8 mouse cellular contexts compared by ENCODE assay signal in the genomic region with DNA sequence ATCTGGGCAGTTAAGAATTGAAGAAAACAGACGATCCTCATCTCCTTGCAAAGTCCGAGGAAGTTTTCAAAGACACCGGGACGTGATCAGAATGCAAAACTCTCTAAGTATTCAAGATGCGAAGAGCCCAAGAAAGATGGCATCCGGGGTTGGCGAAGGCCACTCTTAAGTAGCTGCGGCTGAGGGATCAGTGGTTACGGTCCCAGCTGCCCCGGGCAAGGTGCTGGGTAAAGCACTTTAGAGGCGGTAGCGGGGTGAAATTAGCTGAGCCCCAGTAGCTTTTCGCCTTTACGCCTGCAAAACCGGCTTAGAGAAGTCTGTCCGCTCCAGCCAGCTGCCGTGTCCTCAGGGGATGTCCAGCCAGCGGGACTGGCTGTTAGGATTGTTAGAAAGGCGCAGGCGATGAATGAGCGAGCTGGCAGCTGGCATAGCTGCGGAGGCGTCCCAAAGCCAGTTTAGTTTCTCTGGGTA. TPM values are rescaled to one million over a fixed set of nuclear protein-coding genes. Genes with fewer than 3 reads are reported as not detected.
DNase-seq lines count a peak whose midpoint lies in the region; ATAC-seq lines count a peak whose summit lies in the region.
"Had no signal": no experiment of that assay in that cellular context is flagged by ENCODE, and none has a peak within 500 bp of the region (broad histone marks: within the 10 kb centered on the region; RNA-seq: fewer than 3 reads in every experiment).

No protein-coding gene starts in this region.

- no peaks in the 10 kb centered on the region for H3K9me3 ChIP-seq in intestine, embryonic 15.5 days
- H3K9me3 ChIP-seq in midbrain, embryonic 10.5 days (replicated peaks): no peaks in the 10 kb centered on the region; the same call in 1 of the 2 replicates
- no peaks in the 10 kb centered on the region for H3K9me3 ChIP-seq in stomach, embryonic 15.5 days

- peak; percentile 62 for ATAC-seq in common myeloid progenitor, adult 5-6 weeks (replicated peaks; ENCODE audit: low read depth, poor library complexity, severe bottlenecking)
- 0 out of 2 replicates have a peak, but pooled peaks have one; percentile 12 for ATAC-seq in intestine, embryonic 15.5 days
- ATAC-seq in stomach, embryonic 15.5 days (ENCODE audit: insufficient read depth, low FRiP score, low read depth): no peak

- peaks cover 11% of the 10 kb centered on the region for H3K4me1 ChIP-seq in intestine, embryonic 15.5 days (replicated peaks)
- H3K4me1 ChIP-seq in midbrain, embryonic 10.5 days: peaks cover 29% of the 10 kb centered on the region
- no peaks in the 10 kb centered on the region for H3K4me1 ChIP-seq in stomach, embryonic 15.5 days

- H3K27me3 ChIP-seq in intestine, embryonic 15.5 days (replicated peaks): peaks cover 11% of the 10 kb centered on the region; the same call in 1 of the 2 replicates
- no peaks in the 10 kb centered on the region for H3K27me3 ChIP-seq in midbrain, embryonic 10.5 days (ENCODE audit: low read depth, poor library complexity, severe bottlenecking)
- H3K27me3 ChIP-seq in stomach, embryonic 15.5 days (replicated peaks): peaks cover 7% of the 10 kb centered on the region; the same call in 1 of the 2 replicates

- WGBS in intestine, embryonic 15.5 days: 1% methylated on average over 23 of the region's 23 CpGs
- under 1% methylated on average over 23 of the region's 23 CpGs for WGBS in midbrain, embryonic 10.5 days
- 1% methylated on average over 23 of the region's 23 CpGs for WGBS in stomach, embryonic 15.5 days

- H3K4me3 ChIP-seq in intestine, embryonic 15.5 days (replicated peaks): peak overlapping the region; percentile 59
- peak overlapping the region; percentile 85 for H3K4me3 ChIP-seq in midbrain, embryonic 10.5 days
- H3K4me3 ChIP-seq in stomach, embryonic 15.5 days (replicated peaks): peak overlapping the region; percentile 61

- intact Hi-C loops in left cerebral cortex, postnatal 36 days (cut with DNase I): loop anchor here (1.0 to 2.0 kb wide), 2 partner anchors 39 to 40 kb away; a partner anchor contains a TSS

- H3K4me2 ChIP-seq in intestine, embryonic 15.5 days (replicated peaks): peak overlapping the region; percentile 84
- peak overlapping the region; percentile 99 for H3K4me2 ChIP-seq in stomach, embryonic 15.5 days

- DNase-seq in adrenal gland, adult 2 months: peak; percentile 44
- peak; percentile 32 for DNase-seq in gastrocnemius, postnatal 25 days
- DNase-seq in left cerebral cortex, postnatal 36 days (ENCODE audit: low spot score in 2 of 2): peak; percentile 70 to 74
- peak; percentile 74 for DNase-seq in midbrain, embryonic 10.5 days (ENCODE audit: low spot score)

- no peaks in the 10 kb centered on the region for H3K36me3 ChIP-seq in intestine, embryonic 15.5 days
- peaks cover 30% of the 10 kb centered on the region for H3K36me3 ChIP-seq in midbrain, embryonic 10.5 days
- H3K36me3 ChIP-seq in stomach, embryonic 15.5 days: no peaks in the 10 kb centered on the region

- H3K9ac ChIP-seq in intestine, embryonic 15.5 days: peak overlapping the region; percentile 54
- H3K9ac ChIP-seq in stomach, embryonic 15.5 days: peak overlapping the region; percentile 56; the same call in 1 of the 2 replicates

- no peak overlapping the region for H3K27ac ChIP-seq in intestine, embryonic 15.5 days
- peak overlapping the region; percentile 99 for H3K27ac ChIP-seq in midbrain, embryonic 10.5 days (replicated peaks)
- H3K27ac ChIP-seq in stomach, embryonic 15.5 days: no peak overlapping the region

RNA-seq across cellular contexts. Expression of a gene that starts 0.9 kb away (rescaled TPM):
- 10 to 100 TPM; 11.5 to 15.0 TPM for total RNA-seq in adrenal gland, adult 2 months (2021)
- polyA plus RNA-seq in adrenal gland, adult 2 months (2012; rRNA removed): 4.5 and 4.8 TPM in 2 replicates
- total RNA-seq in common myeloid progenitor, adult 5-6 weeks (2017): 0.37 TPM in 1 of 2 replicates, not detected in the other
- total RNA-seq in gastrocnemius, postnatal 25 days (2021): 10 to 100 TPM; 13.5 to 18.1 TPM
- 5.4 and 5.6 TPM in 2 replicates for polyA plus RNA-seq in intestine, embryonic 15.5 days (2015; fragmentation: Nextera tagmentation; extraction: Ambion mirVana)
- 10 to 100 TPM; 25.3 TPM for total RNA-seq in left cerebral cortex, postnatal 36 days (2021)
- polyA plus RNA-seq in midbrain, embryonic 10.5 days (2016; fragmentation: Nextera tagmentation; extraction: Ambion mirVana): 53.0 and 67.8 TPM in 2 replicates
- polyA plus RNA-seq in stomach, embryonic 15.5 days (2015; fragmentation: Nextera tagmentation; extraction: Ambion mirVana): 4.2 and 5.7 TPM in 2 replicates
- polyA plus RNA-seq: erythroblast, embryonic 14.5 days had no signal

RNA-seq across cellular contexts. Expression of a gene that starts 39.3 kb away (rescaled TPM):
- total RNA-seq in adrenal gland, adult 2 months (2021): 10 to 100 TPM; 44.0 to 48.8 TPM
- 9.9 and 16.9 TPM in 2 replicates for polyA plus RNA-seq in adrenal gland, adult 2 months (2012; rRNA removed)
- total RNA-seq in common myeloid progenitor, adult 5-6 weeks (2017): 54.5 and 56.5 TPM in 2 replicates
- total RNA-seq in gastrocnemius, postnatal 25 days (2021): 10 to 100 TPM; 17.3 to 18.7 TPM
- polyA plus RNA-seq in intestine, embryonic 15.5 days (2015; fragmentation: Nextera tagmentation; extraction: Ambion mirVana): 47.3 and 48.9 TPM in 2 replicates
- 10 to 100 TPM; 17.9 to 22.3 TPM for total RNA-seq in left cerebral cortex, postnatal 36 days (2021)
- 58.6 and 62.4 TPM in 2 replicates for polyA plus RNA-seq in midbrain, embryonic 10.5 days (2016; fragmentation: Nextera tagmentation; extraction: Ambion mirVana)
- 41.9 and 48.6 TPM in 2 replicates for polyA plus RNA-seq in stomach, embryonic 15.5 days (2015; fragmentation: Nextera tagmentation; extraction: Ambion mirVana)

RNA-seq across cellular contexts. Expression of a gene that starts 59.9 kb away (rescaled TPM):
- 10 to 100 TPM; 44.1 to 46.1 TPM for total RNA-seq in adrenal gland, adult 2 months (2021)
- 2.6 and 2.7 TPM in 2 replicates for polyA plus RNA-seq in adrenal gland, adult 2 months (2012; rRNA removed)
- 75.3 and 86.6 TPM in 2 replicates for total RNA-seq in common myeloid progenitor, adult 5-6 weeks (2017)
- total RNA-seq in gastrocnemius, postnatal 25 days (2021): 10 to 100 TPM; 20.3 to 22.4 TPM
- 27.8 and 29.8 TPM in 2 replicates for polyA plus RNA-seq in intestine, embryonic 15.5 days (2015; fragmentation: Nextera tagmentation; extraction: Ambion mirVana)
- total RNA-seq in left cerebral cortex, postnatal 36 days (2021): 10 to 100 TPM; 16.4 to 24.0 TPM
- 35.5 and 37.5 TPM in 2 replicates for polyA plus RNA-seq in midbrain, embryonic 10.5 days (2016; fragmentation: Nextera tagmentation; extraction: Ambion mirVana)
- 28.6 and 31.6 TPM in 2 replicates for polyA plus RNA-seq in stomach, embryonic 15.5 days (2015; fragmentation: Nextera tagmentation; extraction: Ambion mirVana)
